Mouse (Mus musculus) hematopoietic stem cell, adult 5-6 weeks (primary cell): ENCODE data around the gene Ptprr. TPM values are rescaled to one million over a fixed set of nuclear protein-coding genes. Genes with fewer than 3 reads are reported as not detected.

ENCODE experiments used
- ATAC-seq, 2 experiments: fragments of 125-278 bp in 1 of 2; replicated peaks in 1 of 2; 2 replicates each; pipeline ENCODE4 v1.8.0; 2016 to 2017; ENCODE audit warnings: inconsistent platforms in 2 of 2, mild to moderate bottlenecking in 2 of 2, moderate number of reproducible peaks in 2 of 2, low read depth in 1 of 2, moderate TSS enrichment in 1 of 2; ENCODE audit not compliant: low FRiP score in 2 of 2, poor library complexity in 2 of 2, severe bottlenecking in 2 of 2, insufficient read depth in 1 of 2, low TSS enrichment in 1 of 2
- total RNA-seq: library from RNA; stranded (forward); fragments of 172-1452, 232-1000 nt; gene quantifications from 2 replicates; pipeline ENCODE4 v1.2.3, GENCODE M21; 2017

Ptprr gene
- 1.5 TPM in 1 of 2 replicates, not detected in the other for total RNA-seq

DNA sequence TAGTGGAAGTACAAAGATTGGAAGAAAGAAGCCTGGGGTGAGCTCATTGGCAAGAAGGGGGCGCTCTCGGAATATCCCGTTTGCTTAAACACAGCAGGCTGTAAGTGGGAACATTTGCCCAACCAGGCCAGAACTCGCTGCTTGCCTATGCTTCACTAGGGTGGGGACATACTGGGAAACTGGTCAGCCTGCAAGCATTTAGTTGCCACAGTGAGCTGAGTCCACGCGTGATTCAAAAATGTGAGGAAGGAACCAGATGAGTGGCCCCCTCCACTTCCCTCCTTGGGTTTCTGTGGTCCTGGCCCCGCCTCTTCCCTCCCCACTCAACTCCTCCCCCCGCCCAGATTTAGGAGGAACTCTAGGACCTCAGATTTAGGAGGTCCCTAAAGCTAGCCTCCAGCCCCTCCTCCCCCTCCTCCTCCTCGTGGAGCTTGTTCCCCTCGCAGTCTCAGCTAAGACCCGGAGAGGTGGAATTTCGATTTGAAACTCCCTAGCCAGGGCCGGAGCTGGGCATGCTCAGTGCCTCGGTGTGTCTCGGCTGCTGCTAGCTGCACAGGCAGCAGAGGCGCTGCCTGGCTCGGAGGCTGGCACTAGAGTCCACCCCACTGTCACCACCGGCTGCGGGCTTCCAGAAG lies at the start of gene Ptprr:
TSS of gene Ptprr (plus strand) at position 369 of the 635 bp plus-strand sequence.
- peak; percentile 65 to 81 for ATAC-seq

DNA sequence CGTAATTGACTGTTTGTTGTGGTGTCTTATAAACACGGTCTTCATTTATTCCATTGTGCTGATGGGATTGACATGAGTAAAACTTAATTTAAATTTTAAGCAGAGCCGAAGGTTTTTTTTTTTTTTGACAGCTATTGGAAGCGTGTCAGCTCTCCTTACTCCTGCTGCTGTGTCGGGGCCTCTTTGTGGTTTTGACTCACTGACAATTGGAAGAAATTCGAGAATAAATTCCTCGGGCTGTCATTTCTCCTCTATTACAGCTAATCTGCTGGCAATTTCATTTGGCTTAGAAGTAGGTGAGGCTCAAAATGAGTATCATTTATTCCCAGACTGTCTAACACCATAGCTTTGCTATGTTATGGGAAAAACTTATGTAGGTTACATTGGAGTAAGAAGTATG lies 41.7 kb upstream of the Ptprr start:
- ATAC-seq, result no peak

DNA sequence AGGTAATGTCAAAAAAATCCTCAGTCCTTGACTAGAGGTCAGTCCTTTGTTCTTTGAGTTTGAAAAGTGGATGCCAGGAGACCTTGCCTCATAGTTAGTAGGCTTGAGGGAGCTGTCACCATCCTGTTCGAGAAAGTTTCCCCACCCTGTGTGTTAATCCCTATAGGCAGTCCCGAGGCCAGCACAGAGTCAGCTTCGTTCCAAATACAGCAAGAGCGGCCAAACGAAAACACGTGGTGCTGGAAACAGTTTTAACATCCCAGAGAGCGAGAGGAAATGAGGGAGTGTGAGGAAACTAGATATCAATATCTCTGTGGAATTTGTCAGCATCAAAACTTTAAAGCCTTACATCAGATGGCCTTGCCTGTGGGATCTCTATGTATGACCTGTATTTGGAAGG lies 39.0 kb upstream of the Ptprr start:
- ATAC-seq, result no peak

DNA sequence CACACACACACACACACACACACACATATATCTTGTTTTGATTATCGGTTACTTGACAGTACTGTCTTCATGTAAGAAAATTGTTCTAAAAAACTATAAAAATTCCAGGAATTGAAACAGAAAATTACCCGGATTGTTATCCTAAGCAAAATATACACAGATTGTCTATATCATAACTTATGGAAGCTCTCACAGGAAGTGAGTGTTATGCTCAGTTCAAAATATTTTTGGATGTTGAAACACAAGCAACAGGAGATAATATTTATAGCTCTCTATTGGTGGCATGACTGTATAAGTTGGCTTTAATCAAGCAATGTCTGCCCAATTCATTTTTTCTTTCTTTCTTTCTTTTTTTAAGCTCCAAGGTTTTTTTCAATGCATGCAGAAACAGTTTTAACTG lies 38.0 kb upstream of the Ptprr start:
- ATAC-seq, result no peak

DNA sequence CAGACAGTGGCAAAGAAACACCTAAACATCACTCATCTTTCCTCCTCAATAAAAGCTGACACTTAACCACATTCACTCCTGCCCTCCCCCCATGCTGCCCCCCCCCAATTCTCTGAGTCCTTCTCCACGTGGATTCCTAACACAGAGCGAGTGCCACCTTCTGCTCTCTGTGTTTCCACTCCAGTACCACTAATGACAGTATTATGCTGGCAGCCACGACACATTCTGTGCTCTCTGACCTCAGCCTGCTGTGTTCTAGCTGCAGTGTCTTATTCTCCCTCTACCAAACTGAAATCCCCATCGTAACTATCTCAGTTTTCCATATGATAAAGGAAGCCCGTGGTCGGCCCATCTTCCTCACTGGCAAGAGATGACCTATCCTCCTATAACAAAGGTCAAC lies 33.7 kb upstream of the Ptprr start:
- ATAC-seq, result no peak

DNA sequence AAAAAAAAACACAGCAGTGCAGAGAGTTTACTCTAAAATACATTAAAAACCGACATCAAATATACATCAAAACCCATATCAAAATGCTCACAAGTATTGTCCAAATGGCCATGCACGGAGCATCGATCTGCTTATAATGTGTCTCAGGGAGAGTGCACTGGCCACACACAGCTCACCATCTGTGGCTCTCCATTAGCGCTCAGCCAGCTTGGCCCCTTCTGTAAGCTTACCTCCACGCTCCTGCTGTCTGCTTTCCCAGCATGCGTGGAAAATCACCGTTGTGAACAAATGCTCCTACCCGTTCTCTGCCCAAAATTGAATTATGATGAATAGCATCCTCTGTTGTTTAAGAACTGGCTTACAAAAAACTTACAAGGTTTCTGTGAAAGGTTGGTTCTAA lies 16.2 kb upstream of the Ptprr start:
- ATAC-seq, result no peak

DNA sequence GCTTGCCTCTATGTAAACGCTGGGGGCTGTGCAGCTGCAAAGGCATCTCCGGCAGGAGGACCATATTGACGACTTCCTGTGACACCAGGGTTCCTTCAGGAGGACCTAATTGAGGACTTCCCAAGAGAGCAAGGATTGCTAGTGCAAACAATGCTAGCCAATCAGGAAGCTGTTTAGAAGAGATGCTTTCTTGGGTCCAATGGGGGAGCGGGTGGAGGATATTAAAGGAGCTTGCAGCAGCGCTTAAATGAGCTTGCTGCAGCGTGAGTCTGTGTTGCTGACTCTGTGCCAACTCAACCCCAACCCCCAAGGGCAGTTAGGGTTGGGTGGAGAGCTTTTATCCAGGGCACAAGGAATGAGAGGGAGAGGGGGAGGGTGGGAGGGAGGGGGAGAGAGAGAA lies 11.3 kb upstream of the Ptprr start:
- ATAC-seq, result no peak

DNA sequence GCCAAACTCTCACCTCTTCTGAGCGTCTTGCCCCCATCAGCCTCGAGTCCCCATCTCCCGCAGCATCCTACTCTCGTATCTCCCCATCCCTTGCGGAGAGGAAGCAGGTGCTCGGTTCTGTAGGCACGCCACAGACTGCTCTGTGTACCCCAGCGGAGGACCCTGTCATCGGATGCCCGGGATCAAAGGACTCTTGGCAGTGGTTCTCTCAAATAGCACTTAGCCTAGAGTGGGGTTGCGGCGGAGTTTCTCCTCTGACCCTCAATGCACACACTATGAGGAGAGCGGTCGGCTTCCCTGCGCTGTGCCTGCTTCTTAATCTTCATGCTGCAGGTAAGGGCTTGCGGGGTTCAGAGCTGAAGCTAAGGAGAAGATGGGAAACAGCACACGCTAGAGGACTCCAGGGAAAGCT lies 473 bp downstream of the Ptprr start:
- peak in 1 of 2 experiments; percentile 16; a peak in 1 of 4 replicates for ATAC-seq

DNA sequence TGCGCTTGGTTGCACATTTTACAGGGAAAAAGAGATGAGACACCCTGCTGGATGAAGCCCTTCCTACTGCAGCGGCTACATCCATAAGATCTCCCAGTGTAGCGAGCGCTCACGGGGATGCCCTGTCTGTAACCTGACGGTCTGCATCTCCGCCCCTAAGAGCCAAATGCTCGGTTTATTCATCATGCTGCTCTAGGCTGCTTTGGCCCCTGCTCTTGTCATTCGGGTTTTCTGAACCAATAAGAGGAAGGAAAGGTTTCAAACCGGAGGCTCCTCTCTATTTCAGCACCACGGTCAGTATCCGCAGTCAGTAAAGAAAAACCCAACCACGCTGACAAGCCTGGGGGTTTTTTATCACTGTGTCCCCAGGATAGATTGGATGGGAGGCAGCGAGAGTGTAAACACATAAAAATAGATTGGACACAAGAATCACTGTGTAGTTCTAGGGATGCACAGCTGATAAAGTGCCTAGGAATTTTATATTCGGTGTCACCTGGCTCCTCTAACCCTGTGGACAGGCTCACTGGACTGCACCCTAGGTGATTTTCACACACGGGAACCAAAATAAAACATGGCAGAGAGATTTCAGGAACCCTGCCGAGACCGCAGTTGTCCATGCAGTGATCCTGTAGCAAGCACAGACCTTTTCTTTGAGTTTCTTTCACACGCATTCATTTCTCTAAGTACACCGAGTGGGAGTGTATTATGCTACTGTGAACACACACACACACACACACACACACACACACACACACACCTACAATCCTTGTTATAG lies 1.3 kb downstream of the Ptprr start:
- peak; percentile 69 to 82 for ATAC-seq

DNA sequence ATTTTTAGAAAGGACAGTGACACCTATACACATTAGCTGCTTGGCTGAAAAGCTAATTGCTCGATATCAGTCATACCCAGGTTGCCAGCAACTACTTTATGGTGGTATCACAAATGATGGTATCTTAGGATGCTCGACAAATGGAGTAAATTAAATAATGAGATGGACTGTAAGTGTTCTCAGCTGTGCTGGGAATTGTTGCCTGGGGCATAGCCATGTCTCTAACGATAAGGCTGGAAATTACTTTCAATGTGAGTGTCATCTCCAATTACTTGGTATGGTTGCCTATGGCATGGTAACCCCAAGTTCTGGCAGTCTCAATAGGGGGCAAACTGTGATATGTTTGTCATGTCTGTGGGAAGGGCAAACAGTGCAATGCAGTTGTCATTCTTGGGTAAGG lies 3.1 kb downstream of the Ptprr start:
- no peak for ATAC-seq

DNA sequence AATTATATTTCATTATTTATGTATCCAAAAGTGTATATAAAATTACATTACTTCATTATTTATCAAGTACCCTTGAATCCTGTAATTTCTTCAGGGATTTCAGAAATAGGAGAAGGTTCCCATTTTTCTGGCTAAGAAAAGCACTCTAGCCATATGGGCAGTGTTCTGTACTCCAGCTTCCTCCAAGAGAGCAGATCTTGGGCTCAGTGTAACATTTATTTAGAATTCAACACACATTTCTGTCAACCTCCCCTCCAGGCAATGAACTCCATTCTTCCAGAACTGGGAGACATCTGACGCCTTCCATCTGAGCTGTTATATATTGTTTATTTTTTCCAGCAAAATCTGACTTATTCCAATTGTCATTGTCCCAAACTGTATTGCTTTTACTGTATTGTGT lies 20.1 kb downstream of the Ptprr start:
- no peak for ATAC-seq

DNA sequence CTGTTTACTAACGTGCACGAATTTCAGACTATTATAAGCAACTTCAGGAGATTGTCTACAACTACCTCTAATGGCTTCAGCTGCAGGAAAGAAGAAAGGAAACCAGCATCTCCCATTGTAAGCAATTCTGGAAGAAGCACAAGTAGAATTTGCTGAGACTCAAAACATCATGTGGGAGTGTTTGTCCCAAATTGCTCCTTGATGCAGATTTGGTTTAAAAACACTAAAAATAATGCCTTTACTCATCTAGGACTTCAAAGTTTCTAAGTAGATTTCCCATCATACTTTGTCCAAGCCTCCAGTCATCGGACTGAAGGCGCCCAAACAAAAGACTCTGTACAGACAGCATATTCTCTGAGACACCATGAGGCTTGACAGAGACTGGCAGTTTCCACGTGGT lies 57.9 kb downstream of the Ptprr start:
- ATAC-seq, result no peak

DNA sequence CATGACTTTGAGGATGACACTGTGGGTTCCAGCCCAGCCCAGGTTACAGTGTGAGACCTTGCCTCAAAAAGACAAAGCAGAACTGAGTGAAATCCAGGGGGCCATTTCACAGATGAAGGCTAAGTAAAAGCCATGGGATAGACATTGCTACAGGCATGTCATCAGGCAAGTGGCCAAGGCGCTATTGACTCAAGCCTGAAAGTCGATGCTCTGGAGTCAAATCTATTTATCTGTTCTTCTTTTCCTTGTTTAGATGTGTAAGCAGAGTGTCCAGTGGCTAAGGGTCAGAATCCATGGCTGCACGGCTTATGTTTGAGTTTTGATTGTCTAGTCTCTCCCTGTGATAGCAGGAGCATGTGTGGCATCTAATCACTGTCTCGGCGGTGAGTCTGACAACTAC lies 60.6 kb downstream of the Ptprr start:
- no peak for ATAC-seq

DNA sequence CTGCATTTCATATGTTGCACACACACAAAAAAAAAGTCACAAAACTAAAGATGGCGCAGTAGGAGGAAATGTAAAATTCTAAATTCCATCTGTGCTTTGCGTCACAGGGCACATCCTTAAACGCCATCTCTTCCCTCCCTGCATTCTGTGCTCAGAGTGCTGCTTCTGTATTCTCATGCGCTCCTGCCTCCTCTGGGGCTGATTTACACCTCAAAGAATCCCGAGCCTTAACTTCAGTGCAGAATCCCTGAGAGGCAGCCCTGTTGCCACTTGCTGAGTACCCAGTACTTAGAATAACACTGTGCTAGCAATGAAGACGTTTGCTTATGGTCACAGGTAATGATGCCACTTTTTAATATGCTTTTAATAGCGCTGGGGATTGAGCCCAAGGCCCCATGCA lies 61.4 kb downstream of the Ptprr start:
- ATAC-seq, result no peak

DNA sequence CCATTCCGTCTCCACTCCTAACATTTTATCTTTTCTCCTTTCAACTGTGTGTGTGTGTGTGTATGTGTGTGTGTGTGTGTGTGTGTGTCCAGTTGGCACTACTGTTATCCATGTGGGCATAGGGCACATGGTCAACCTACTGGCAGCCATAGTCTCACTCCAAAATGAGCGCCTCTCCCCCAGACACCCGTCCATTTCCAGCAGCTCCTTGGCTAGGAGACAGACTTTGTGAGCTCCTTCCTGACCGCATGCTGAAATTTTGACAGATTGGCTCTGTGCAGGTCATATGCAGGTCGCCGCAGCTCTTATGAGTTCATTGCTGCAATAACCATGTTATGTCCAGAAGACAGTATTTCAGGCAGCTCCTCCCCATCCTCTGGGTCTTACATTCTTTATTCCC lies 62.8 kb downstream of the Ptprr start:
- no peak for ATAC-seq

DNA sequence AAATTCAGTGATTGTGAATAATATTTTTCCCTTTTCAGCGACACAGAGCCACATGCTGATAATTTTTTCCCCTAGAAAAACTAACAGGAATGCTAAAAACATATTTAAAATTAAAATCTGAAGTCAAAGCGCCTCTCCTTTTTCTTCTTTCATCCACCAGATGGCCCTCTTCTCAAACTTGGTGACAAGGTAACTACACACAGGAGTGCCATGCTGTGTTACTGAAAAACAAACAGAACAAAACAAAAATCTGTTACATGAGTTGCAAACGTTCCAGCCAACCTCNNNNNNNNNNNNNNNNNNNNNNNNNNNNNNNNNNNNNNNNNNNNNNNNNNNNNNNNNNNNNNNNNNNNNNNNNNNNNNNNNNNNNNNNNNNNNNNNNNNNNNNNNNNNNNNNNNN lies 66.0 kb downstream of the Ptprr start:
- ATAC-seq, result peak in 1 of 2 experiments; percentile 46; a peak in 2 of 4 replicates

DNA sequence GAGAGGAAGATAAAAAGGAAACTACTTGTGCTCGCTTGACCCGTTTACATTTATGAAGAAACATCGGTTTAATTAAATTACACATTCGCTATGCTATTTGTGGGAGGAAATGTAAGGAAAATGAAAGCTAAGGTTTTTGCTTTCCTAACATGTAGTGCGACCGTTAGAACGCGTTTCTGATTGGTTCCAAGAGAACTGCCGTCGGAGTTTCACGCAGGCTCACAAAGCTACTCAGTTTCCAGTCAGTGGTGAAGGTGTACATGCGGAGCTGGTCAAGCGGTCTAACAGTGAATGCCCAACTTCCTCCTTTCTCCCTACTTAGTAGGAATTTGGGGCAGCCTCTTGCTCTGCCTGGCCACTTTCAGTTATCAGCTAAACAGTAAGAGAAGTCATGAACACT lies 78.5 kb downstream of the Ptprr start:
- ATAC-seq, result no peak

DNA sequence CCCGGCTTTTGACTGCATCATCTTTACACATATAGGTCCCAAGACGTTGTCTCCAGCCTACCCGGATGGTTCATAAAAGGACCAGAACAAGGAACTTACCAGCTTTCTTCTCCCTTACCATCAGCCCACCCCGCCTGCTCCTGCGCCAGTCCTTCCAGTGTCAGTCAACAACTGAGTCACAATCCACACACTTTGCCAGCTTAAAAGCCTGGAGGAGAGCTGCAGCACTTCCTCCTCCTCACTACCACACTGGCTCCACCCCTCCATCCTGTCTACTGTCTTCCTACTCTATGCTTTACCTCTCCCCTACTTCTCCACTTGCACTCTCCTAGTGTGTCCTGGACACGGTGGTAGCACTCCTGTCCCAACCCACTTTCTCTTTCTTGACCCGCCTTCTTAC lies 80.5 kb downstream of the Ptprr start:
- 0 out of 4 replicates have a peak, but pooled peaks have one; percentile 7 to 25 for ATAC-seq

DNA sequence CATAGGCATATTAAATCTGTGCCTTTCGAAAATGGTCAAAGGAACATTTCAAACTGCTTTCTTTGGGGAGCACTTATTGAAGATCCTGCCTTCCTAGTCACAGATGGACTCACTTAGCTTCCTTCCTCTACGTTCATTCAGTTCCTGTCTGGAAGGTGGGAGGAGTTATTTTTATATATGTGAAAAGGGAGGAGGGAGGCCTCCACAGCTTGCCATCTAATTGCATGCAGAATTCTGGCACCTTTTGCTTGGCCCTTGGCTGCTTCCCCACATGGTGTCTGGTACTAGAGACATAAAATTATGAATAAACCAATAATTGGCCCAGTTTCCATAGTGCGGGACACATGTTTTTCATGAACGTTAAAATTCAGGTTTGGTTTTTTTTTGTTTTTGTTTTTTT lies 90.2 kb downstream of the Ptprr start:
- no peak; a peak in 1 of 4 replicates for ATAC-seq
